Mouse (Mus musculus) ES-E14 (cell line): ENCODE measurements around the gene Gm9112.

Experiments
- CHD2 ChIP-seq: IDR thresholded peaks from 2 replicates; pipeline ENCODE4 v1.6.1; 2014; ENCODE audit warnings: mild to moderate bottlenecking, low read depth, low read length, inconsistent platforms
- ZC3H11A ChIP-seq: IDR thresholded peaks from 2 replicates; pipeline ENCODE4 v1.6.1; 2012; ENCODE audit warnings: low read depth, mild to moderate bottlenecking, inconsistent platforms, low read length, borderline replicate concordance

DNA sequence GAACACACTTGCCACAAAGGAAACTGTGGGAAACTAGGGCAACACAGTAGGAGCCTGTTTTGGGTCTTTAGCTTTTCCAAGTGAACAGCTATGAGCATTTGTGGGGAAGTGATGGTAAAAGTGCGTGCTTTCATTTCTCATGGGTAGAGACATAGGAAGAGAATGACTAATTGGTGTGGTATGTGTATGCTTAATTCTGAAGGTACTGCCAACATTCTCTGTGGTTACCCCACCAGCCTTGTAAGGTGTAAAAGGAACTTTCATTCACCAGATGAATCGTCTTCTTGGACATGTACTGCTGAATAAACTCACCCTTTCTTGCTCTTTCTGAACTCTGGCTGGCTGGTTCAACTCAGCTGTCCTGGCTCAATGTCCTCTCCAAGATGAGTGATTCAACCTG lies 40.8 kb downstream of the Gm9112 start:
- TF ChIP-seq CHD2 (no peak), ZC3H11A (no peak)
